Mouse (Mus musculus) mouse embryonic stem cell (cell line): ENCODE data around the gene Adora1.

Experiments
- in situ Hi-C, 2 experiments: fragments of 300-500 bp; cut with MboI; formaldehyde crosslinking; loops; 1 replicate in 1 of 2; 3 replicates in 1 of 2; pipeline ENCODE4 v1.14.3; 2019 to 2020; ENCODE audit warnings: low sequenced_read_pairs in 2 of 2, low pct_unique_long_range_greater_than_20kb in 1 of 2, mixed read lengths in 1 of 2; ENCODE audit not compliant: unreplicated experiment in 1 of 2

The Adora1 gene

GRCm38 (mm10) chr1:134200481-134200880 is 34.8 kb downstream of the Adora1 start:
- in situ Hi-C loops = no loop called here

GRCm38 (mm10) chr1:134198197-134198995 is 36.8 kb downstream of the Adora1 start:
- in situ Hi-C loops = no loop called here

GRCm38 (mm10) chr1:134197325-134197982 is 37.8 kb downstream of the Adora1 start:
- in situ Hi-C loops = no loop called here

- in situ Hi-C loops = no loop called here
Observed at GRCm38 (mm10) chr1:134196386-134196785, 38.8 kb downstream of the Adora1 start.

GRCm38 (mm10) chr1:134195979-134196378 is 39.3 kb downstream of the Adora1 start:
- in situ Hi-C loops = no loop called here

- in situ Hi-C loops = no loop called here
Observed at GRCm38 (mm10) chr1:134195571-134195970, 39.7 kb downstream of the Adora1 start.

GRCm38 (mm10) chr1:134195117-134195516 is 40.1 kb downstream of the Adora1 start:
- in situ Hi-C loops = no loop called here

- in situ Hi-C loops = no loop called here
Observed at GRCm38 (mm10) chr1:134194298-134195022, 40.8 kb downstream of the Adora1 start.

GRCm38 (mm10) chr1:134193674-134194197 is 41.5 kb downstream of the Adora1 start:
- in situ Hi-C loops = no loop called here

GRCm38 (mm10) chr1:134193126-134193525 is 42.1 kb downstream of the Adora1 start, which contains the start of gene Mybph:
Gene Mybph, plus strand, starts transcription at chr1:134193448.
- in situ Hi-C loops = no loop called here

- in situ Hi-C loops = no loop called here
Observed at GRCm38 (mm10) chr1:134192024-134192423, 43.2 kb downstream of the Adora1 start.

- in situ Hi-C loops = no loop called here
Observed at GRCm38 (mm10) chr1:134191192-134191591, 44.0 kb downstream of the Adora1 start.

GRCm38 (mm10) chr1:134188989-134189729 is 46.1 kb downstream of the Adora1 start:
- in situ Hi-C loops = no loop called here

- in situ Hi-C loops = no loop called here
Observed at GRCm38 (mm10) chr1:134188217-134188616, 47.0 kb downstream of the Adora1 start.

- in situ Hi-C loops = no loop called here
Observed at GRCm38 (mm10) chr1:134184089-134184488, 51.1 kb downstream of the Adora1 start.

- in situ Hi-C loops = no loop called here
Observed at GRCm38 (mm10) chr1:134182025-134182424, 53.2 kb downstream of the Adora1 start, which contains the start of gene Chil1. Gene Chil1, plus strand, starts transcription at chr1:134182176.

- in situ Hi-C loops = no loop called here
Observed at GRCm38 (mm10) chr1:134177976-134178375, 57.3 kb downstream of the Adora1 start.

GRCm38 (mm10) chr1:134173081-134173480 is 62.1 kb downstream of the Adora1 start:
- in situ Hi-C loops = no loop called here
